8 mouse cellular contexts compared by ENCODE assay signal in genomic region chr2:45113912-45114311, GRCm38 (mm10). TPM values are rescaled to one million over a fixed set of nuclear protein-coding genes. Genes with fewer than 3 reads are reported as not detected.
DNase-seq lines count a peak whose midpoint lies in the region; ATAC-seq lines count a peak whose summit lies in the region.
"Had no signal": no experiment of that assay in that cellular context is flagged by ENCODE, and none has a peak within 500 bp of the region (broad histone marks: within the 10 kb centered on the region; RNA-seq: fewer than 3 reads in every experiment).

No protein-coding gene starts in this region.

- intact Hi-C loops in left cerebral cortex, postnatal 25 days (cut with DNase I): loop anchor here (2.0 to 10.0 kb wide), 6 partner anchors 133 to 1327 kb away; partner anchors contain the start of gene Gtdc1
- intact Hi-C loops in gastrocnemius, postnatal 36 days (cut with DNase I): loop anchor here (5.0 to 10.0 kb wide), 2 partner anchors 542 to 969 kb away; no protein-coding TSS in a partner anchor

- no peaks in the 10 kb centered on the region for H3K9me3 ChIP-seq in embryonic facial prominence, embryonic 14.5 days (ENCODE audit: control insufficient read depth, low read length)
- no peaks in the 10 kb centered on the region for H3K9me3 ChIP-seq in intestine, embryonic 14.5 days (ENCODE audit: control insufficient read depth, low read length)
- H3K9me3 ChIP-seq in neural tube, embryonic 14.5 days (ENCODE audit: control insufficient read depth, low read length): no peaks in the 10 kb centered on the region

- peaks cover 13% of the 10 kb centered on the region for H3K27me3 ChIP-seq in embryonic facial prominence, embryonic 14.5 days (replicated peaks; ENCODE audit: control insufficient read depth, insufficient read depth, low read length)
- H3K27me3 ChIP-seq in intestine, embryonic 14.5 days (replicated peaks; ENCODE audit: control insufficient read depth, insufficient read depth, low read length): peaks cover 39% of the 10 kb centered on the region
- no peaks in the 10 kb centered on the region for H3K27me3 ChIP-seq in neural tube, embryonic 14.5 days (ENCODE audit: control insufficient read depth, insufficient read depth, low read length)

- 0 out of 2 replicates have a peak overlapping the region, but pooled peaks have one; percentile 71 for H3K4me3 ChIP-seq in embryonic facial prominence, embryonic 14.5 days (ENCODE audit: low read depth, low read length)
- H3K4me3 ChIP-seq in intestine, embryonic 14.5 days (ENCODE audit: low read depth, low read length): no peak overlapping the region
- H3K4me3 ChIP-seq in neural tube, embryonic 14.5 days (ENCODE audit: low read depth, low read length): no peak overlapping the region

- H3K27ac ChIP-seq in embryonic facial prominence, embryonic 14.5 days (replicated peaks; ENCODE audit: low read depth, low read length): peak overlapping the region; percentile 49
- H3K27ac ChIP-seq in intestine, embryonic 14.5 days (ENCODE audit: low read depth): peak overlapping the region; percentile 95
- no peak overlapping the region for H3K27ac ChIP-seq in neural tube, embryonic 14.5 days (ENCODE audit: low read depth, low read length)

- no peak for ATAC-seq in embryonic facial prominence, embryonic 14.5 days (ENCODE audit: low read depth)
- no peak for ATAC-seq in intestine, embryonic 14.5 days (replicated peaks; ENCODE audit: low FRiP score, low TSS enrichment, low read depth)
- no peak for ATAC-seq in neural tube, embryonic 14.5 days (ENCODE audit: low read depth)
- ATAC-seq in monocyte, adult 5-6 weeks (replicated peaks; ENCODE audit: insufficient number of reproducible peaks, low FRiP score, low TSS enrichment, poor library complexity, severe bottlenecking): no peak

- no peaks in the 10 kb centered on the region for H3K36me3 ChIP-seq in embryonic facial prominence, embryonic 14.5 days (ENCODE audit: control insufficient read depth, insufficient read depth, low read length)
- no peaks in the 10 kb centered on the region for H3K36me3 ChIP-seq in intestine, embryonic 14.5 days (ENCODE audit: control insufficient read depth, insufficient read depth, low read length)
- H3K36me3 ChIP-seq in neural tube, embryonic 14.5 days (ENCODE audit: control insufficient read depth, insufficient read depth, low read length): no peaks in the 10 kb centered on the region

- H3K4me1 ChIP-seq in embryonic facial prominence, embryonic 14.5 days (ENCODE audit: control insufficient read depth, insufficient read depth, low read length): peaks cover 3% of the 10 kb centered on the region
- 0 out of 2 replicates have a peak, but pooled peaks cover 12% of the 10 kb centered on the region for H3K4me1 ChIP-seq in intestine, embryonic 14.5 days (replicated peaks; ENCODE audit: control insufficient read depth, insufficient read depth, low read length)
- H3K4me1 ChIP-seq in neural tube, embryonic 14.5 days (ENCODE audit: control insufficient read depth, insufficient read depth, low read length): peaks cover 4% of the 10 kb centered on the region; the same call in 1 of the 2 replicates

- WGBS in embryonic facial prominence, embryonic 14.5 days: 26% methylated on average over 3 of the region's 3 CpGs
- WGBS in intestine, embryonic 14.5 days: 34% methylated on average over 3 of the region's 3 CpGs
- 13% methylated on average over 3 of the region's 3 CpGs for WGBS in neural tube, embryonic 14.5 days

- H3K9ac ChIP-seq in embryonic facial prominence, embryonic 14.5 days (ENCODE audit: low read depth, low read length): no peak overlapping the region
- no peak overlapping the region for H3K9ac ChIP-seq in intestine, embryonic 14.5 days (ENCODE audit: low read length)
- no peak overlapping the region for H3K9ac ChIP-seq in neural tube, embryonic 14.5 days (replicated peaks; ENCODE audit: low read depth, low read length)

- DNase-seq in left cerebral cortex, postnatal 25 days (ENCODE audit: low spot score in 2 of 2): peak; percentile 17 to 50
- no peak for DNase-seq in left cerebral cortex, adult 18-20 months (ENCODE audit: low spot score in 2 of 2)
- DNase-seq in embryonic facial prominence, embryonic 14.5 days (ENCODE audit: low spot score): peak; percentile 62
- no peak for DNase-seq in intestine, embryonic 14.5 days (ENCODE audit: low spot score)
- DNase-seq in gastrocnemius, postnatal 36 days: no peak
- DNase-seq: thymus, adult 18-20 months had no signal

- H3K4me2 ChIP-seq in embryonic facial prominence, embryonic 14.5 days (ENCODE audit: low read depth, low read length): peak overlapping the region; percentile 75
- peak overlapping the region; percentile 75 for H3K4me2 ChIP-seq in intestine, embryonic 14.5 days (ENCODE audit: low read length)
- peak overlapping the region; percentile 73 for H3K4me2 ChIP-seq in neural tube, embryonic 14.5 days (ENCODE audit: low read depth, low read length)

RNA-seq across cellular contexts. Expression of gene Zeb2, which starts 3.3 kb away (rescaled TPM):
- total RNA-seq in left cerebral cortex, postnatal 25 days (2021): 100 to 1,000 TPM; 184 TPM
- 100 to 1,000 TPM; 141 to 180 TPM for total RNA-seq in left cerebral cortex, adult 18-20 months (2021)
- 49.0 and 49.5 TPM in 2 replicates for polyA plus RNA-seq in embryonic facial prominence, embryonic 14.5 days (2014; fragmentation: Nextera tagmentation; extraction: Ambion mirVana)
- polyA plus RNA-seq in intestine, embryonic 14.5 days (2014; fragmentation: Nextera tagmentation; extraction: Ambion mirVana): 44.5 and 49.2 TPM in 2 replicates
- 53.8 and 57.6 TPM in 2 replicates for polyA plus RNA-seq in neural tube, embryonic 14.5 days (2014; fragmentation: Nextera tagmentation; extraction: Ambion mirVana)
- 284 to 428 TPM (median 338 TPM) in 3 replicates for total RNA-seq in monocyte, adult 5-6 weeks (2017)
- 10 to 100 TPM; 29.1 to 30.4 TPM for total RNA-seq in gastrocnemius, postnatal 36 days (2021)

Comparison
In these comparisons a context has a peak if more than half of its experiments do, and no peak if none do; other contexts are left out.
1. DNase-seq: peak in left cerebral cortex, postnatal 25 days (2 of 2) and embryonic facial prominence, embryonic 14.5 days (single experiment); none in left cerebral cortex, adult 18-20 months (0 of 2), intestine, embryonic 14.5 days (single experiment) and gastrocnemius, postnatal 36 days (0 of 2).
2. Peak in every context shown above with its lines, with median percentiles within 50 percentile points of each other: H3K4me2 ChIP-seq.